Mouse (Mus musculus) ovary, postnatal 10 days (tissue): ENCODE measurements at regions not wholly inside any gene's neighbourhood (a gene's known extent, or its start where the extent isn't known, plus 50 kb on each side); places are given as distances from the start of the nearest gene placed in this dataset.
"Not testable (repeated sequence)": the region's sequence is repeated elsewhere in the genome, so short reads cannot be mapped to it uniquely, and the experiment has no call there.

Experiments used
- DNase-seq: peaks from one replicate; pipeline ENCODE4 v3.0.0; 2022; ENCODE audit warnings: low spot score

DNA sequence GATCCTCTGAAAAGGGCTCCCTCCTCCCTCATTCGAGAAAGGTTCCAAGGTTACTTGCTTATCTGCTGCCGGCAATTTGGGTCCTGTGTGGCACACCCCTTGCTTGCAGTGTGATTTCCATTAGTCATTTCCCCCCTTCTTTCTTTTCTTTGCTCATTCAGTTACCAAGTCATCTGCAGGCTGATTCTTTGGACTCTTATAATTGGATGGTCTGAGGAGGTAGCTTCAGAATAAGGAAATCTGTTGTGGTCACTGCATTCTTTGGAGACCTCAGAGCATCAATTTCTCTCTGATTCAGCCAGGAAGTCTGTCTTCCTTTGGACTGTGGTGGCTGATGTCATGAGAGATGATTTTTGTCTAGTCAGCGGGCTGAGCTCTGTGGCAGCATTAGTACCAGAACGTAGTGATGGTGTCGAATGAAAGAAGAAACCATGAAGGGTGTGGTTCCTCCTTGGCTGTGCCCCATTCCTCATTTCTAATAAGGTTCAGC, 91.4 kb upstream of the Mdm1 start:
- DNase-seq: no peak

DNA sequence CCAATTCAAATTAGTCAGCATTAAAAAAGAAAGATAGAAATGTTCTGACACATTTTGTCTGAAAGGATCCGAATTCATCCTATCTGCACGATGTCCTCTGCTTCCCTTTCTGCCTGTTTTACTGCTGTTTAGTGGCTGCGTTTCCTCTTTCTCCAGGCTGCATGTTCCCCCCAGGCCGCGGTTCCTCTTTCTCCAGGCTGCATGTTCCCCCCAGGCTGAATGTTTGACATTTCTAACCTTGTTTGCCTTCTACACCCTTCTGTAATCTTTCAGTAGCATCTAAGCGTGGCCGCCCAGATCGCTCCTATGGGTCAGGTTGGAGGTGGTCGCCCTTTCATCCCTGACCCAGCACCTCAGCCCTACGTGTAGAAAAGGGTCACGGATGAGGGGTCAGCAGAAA, 89.6 kb upstream of the Mdm1 start:
- no peak for DNase-seq

DNA sequence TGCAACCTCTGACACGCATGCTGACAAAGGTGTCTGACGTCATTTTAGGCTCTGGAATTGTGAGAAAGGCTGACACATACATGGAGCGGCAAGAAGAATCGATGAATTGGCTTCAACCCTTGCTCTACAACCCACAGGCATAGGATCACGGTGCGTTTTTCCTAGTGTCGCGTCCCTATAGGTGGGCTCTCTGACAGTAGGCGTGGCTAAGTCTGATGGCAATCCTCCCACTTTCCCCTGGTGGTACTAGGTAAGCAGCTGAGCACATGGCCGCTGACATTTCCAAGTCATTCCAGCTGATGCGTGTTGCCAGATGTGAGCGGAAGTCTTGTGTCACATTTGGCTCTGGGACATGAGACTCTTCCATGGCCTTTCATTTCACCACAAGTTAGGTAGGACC, 89.1 kb upstream of the Mdm1 start:
- DNase-seq: no peak

DNA sequence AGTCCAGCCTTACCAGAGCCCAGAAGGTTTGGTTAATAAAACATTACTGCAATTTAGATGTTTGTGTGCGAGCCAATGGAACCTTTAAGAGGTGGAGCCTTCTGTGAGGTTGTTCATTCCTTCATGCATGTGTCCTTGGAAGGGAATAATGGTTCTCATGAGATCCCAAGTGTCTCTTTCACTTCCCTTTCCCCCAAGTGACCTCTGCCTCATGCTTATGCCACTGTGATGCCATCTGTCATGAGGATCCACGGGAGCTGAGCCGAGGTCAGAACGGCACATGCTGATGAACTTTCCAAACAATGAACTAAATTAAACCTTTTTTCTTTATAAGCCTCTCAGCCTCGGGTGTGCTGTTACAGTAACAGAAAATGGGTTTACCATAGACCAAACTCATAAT, 88.6 kb upstream of the Mdm1 start:
- DNase-seq: no peak

DNA sequence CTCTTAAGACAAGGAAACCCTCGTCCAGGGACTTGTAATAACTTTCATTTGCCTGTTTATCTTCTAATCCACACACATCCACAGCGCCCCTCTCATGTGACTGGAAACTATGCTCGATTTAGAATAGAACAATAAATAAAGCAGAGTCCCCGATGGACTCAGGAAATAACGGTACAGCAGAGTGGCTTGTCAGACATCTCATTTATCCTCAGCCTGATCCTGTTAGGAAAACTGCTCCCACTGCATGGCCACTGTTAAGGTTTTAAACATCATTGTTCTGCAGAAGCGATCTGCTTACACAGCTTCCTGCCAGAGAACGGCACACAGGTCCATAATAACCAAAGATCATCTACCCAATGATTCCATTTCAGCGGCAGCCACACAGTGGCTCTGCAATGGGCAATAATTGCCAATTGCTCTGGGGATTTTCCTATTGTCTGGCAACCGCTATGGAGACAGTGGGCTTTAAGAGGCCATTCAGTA, 84.8 kb upstream of the Mdm1 start:
- no peak for DNase-seq

DNA sequence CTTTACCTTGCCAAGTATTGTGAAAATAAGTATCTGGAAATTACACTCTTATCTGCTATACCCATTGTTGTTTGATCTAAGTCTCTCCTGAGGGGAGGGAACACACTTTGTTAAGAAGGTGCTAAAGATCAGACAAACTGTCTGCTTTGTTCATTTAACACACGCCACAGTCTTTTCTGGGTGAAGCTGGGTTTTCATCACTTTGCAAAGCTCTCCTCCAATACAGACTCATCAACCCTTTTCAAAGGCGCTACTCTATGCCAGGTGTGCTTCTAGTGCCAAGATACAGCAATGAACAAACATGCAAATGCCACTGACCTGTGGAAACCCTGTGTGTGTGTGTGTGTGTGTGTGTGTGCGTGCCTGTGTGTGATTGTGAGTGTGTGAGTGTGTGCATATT, 84.1 kb upstream of the Mdm1 start:
- no peak for DNase-seq

DNA sequence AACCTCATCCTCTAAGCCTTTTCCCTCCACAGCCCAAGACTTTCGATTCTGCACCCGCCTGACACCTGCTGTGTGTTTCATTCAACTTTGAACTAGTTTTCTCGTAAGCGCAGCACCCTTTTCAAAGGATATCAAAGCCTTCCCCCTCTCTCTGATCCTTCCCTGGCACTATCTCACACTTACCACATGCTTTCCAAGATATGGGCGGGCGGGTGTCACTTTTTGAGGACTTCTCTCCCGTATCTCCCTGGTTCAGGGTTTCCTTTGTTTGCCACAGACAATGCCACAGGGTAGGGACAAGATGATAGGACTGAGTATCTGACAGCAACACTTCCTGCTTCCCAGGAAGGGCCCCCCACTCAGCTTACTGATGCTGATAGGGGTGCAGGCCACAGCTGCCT, 76.8 kb upstream of the Mdm1 start:
- DNase-seq: no peak

DNA sequence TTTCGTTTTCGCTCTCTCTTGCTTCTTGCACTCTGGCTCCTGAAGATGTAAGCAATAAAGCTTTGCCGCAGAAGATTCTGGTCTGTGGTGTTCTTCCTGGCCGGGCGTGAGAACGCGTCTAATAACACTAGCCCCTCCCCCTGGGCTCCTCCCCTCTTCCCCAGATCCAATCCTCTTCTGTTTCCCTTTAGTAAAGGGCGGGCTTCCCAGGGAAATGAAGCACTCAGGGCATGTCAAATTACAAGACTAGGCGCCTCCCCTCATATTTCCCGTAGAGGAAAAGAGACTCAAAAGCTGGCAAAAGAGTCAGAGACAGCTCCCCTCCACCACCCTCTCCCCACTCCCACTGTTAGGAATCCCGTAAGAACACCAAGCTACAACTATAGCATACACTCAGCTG, 65.3 kb upstream of the Mdm1 start:
- DNase-seq: not testable (repeated sequence)

DNA sequence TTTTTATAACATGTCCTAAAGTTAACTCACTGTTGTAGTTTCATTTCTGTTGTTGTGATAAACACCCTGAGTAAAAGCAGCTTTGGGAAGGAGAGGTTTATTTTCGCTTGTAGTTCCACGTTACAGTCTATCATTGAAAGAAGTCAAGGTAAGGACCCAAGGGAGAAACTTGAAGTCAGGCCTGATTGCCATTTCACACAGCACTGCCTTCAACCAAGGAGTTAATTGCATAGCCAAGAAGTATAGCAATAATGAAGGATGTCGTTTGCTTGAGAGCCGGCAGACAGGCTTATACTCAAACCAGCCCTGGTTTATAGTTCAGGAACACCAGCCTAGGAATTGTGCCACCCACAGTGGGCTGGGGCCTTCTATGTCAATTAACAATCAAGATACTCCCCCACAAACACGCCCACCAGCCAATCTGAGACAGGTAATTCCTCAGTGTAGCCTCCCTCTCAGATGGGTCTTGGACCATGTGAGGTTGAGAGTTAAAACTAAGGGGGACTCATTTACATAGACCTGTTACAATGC, 59.9 kb upstream of the Mdm1 start:
- no peak for DNase-seq

DNA sequence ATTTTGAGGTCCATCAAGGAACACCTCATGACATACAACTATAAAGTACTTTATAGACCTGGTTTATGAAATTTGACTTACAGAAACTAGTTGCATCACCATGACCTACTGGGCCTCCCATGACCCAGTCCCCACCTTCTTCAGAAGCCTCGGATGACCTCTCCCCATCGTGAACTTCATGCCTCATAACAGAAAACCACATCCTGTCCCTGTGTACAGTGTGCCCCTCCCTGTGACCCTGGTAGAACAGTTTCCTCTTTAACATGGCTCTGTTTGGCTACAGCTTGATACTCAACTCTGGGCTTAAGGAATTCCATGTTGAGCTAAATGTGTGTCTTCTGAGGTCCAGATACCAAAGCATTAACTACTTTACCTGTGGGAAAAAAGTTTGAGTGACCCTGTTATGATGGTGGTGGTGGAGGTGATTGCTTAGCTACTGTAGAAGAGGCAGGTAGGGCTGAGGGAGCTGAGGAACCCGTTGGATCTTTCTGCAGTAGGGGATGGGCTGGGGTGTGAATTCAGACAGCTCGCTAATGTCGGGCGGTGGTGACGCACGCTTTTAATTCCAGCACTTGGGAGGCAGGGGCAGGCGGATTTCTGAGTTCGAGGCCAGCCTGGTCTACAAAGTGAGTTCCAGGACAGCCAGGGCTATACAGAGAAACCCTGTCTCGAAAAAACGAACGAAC, 58.4 kb upstream of the Mdm1 start:
- no peak for DNase-seq

DNA sequence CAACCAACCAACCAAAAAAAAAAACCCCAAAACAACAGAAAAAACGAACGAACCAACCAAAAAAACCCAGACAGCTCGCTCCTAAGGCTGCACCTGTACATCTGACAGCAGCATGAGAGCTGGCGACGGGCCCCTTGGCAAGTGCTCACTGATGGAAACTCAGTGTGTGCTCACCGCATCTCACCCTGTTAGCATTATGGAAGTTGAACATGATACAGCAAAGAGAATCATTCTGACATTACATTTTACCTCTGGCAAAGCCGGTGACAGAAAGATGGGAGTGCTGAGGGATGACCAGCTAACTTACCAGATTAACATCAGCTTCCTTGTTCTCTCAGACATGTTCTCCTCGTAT, 57.9 kb upstream of the Mdm1 start:
- DNase-seq: no peak

DNA sequence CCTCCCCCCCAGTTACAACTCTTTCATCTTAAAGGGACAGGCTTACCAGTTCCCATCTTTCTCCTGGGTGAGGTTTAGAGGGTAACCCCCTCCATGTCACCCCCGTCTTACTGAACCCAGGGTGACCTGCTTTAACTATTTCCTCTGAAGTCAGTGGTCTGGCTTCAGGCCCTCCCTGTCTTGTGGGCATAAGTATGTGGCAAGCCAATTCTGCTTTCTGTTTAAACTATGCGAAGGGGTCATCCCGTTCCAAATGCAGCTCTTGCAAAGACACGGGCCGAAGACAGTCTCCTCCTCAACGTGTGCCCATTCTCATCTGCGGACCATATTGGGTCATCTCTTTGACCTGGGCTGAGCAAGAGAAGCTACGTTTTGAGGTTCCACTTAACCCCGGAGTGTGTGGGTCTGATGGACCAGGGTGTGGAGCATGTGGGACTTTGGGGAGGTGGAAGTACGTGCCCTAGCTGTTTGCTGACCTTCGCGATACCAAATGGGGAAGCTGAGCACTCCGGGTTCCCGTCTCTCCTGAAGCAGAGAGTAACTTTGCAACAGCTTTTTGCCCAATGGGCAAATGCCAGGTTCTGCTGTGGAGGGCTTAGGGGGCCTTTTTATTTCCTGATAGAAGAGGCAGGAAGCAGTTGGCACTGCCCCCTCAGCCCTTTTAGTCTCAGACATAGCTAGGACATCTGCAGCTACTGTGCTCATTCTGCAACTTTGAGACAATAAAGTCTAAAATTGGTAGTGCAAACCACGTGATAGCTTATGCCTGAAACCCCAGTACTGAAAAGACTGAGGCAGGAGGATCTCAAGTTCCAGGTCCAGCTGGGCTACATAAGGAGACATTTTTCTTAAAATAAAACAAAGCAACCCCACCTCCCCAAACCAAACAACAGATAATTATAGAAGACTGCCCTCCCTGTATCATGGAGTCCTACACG, 56.3 kb upstream of the Mdm1 start:
- DNase-seq: no peak

DNA sequence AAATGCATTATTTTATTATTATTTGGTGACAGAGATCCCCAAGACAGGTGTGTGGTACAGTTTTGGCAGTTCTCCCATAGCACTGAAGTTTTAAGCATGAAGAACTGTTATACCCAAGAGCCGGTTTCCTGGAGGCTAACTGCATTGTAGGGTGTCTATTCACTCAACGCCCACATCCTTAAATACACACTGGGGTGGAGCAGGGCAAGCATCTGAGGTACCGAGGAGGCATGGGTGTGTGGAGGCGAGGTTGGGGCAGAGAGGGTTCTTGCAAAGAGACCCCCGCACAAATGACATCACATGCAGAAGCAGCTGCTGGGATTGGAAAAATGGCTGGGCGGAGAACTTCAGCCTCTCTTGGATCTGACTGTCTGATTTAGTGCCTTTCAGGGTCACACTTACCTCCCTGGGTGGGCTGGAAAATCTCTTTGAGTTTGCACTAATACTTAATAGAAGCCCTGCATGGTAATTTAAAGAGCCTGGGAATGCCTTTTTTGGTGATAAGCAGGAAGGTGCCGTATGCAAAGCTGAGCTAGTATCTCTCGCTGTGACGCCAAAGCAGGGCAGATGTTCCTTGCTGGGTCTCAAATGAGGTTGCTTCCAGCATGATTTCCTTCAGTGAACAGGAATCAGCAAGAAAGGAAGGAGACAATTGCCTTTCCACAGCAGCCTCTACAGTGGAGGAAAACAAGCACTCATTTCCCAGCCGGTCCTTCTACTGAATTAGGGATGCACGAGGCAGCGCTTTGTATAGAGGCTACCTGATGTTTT, 53.9 kb upstream of the Mdm1 start:
- DNase-seq: no peak

DNA sequence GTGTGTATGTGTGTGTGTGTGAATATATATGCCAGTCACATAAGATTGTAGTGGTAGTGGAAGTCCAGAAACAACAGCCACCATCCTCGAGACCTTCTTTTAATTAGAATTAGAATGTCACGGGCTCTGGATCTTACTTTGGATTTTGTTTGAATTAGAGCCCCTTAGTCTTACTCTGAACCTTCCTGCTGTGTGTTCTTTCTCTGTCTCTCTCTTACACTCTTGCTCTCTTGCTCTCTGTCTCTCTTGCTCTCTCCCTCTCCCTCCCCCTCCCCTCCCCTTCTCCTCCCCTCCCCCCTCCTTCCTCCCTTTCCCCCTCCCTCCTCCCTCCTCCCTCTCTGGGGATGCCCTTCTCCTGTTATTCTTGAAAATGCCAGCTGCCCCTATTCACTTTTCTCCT, 53.1 kb upstream of the Mdm1 start:
- DNase-seq: no peak

DNA sequence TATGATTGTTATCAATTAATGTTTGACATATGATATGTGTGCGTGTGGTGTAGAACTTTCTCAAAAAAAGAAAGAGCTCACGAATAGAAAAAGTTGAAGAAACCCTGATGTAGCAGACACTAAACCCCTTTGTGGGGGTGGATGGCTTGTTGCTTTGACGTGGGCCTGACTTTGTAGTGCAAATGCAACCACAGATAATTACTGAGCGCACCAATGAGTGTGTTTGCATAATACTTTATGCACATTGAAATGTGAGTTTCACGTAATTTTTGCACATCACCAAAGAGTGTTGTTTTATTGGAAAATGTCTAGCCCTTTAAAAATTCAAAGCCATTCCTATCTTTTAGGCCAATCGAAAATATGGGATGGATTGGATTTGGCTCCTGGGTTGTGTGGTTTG, 51.7 kb upstream of the Mdm1 start:
- DNase-seq: no peak

DNA sequence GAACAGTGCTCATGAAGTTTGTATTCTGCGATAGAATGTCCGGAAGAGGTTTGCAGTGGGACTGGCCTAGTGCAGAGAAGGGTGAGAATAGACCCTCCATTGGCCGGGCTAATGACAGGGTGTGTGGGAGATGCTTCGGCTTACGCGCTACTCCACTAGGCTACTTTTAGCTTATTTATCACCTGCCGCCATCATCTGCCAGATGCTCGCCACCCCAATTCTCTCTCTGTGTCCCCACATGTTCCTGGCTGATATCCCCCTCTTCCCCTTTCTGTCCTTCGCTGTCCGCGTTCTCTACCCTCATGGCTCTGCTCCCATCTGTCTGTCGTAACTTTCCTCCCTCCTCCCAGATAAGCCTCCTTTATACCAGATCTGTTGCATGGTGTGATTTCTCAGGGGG, 50.1 kb upstream of the Mdm1 start:
- no peak for DNase-seq
